Mouse (Mus musculus): ENCODE measurements around the gene Zbtb48. TPM values are rescaled to one million over a fixed set of nuclear protein-coding genes. Genes with fewer than 3 reads are reported as not detected.

Zbtb48 gene
- polyA plus RNA-seq, 1 experiment from 2014 or later: 10.6 TPM

GRCm38 (mm10) chr4:152028456-152028855 lies 985 bp upstream of the Zbtb48 start:
- H3K36me3 ChIP-seq: peaks cover 7% of the 10 kb centered on the region
- 59% methylated on average over 15 of the region's 15 CpGs for WGBS
- H3K9ac ChIP-seq: no peak overlapping the region
- peaks cover 12% of the 10 kb centered on the region; the same call in 1 of the 2 replicates for H3K27me3 ChIP-seq
- H3K27ac ChIP-seq: no peak overlapping the region
- H3K4me1 ChIP-seq (replicated peaks): peaks cover 42% of the 10 kb centered on the region
- H3K4me2 ChIP-seq: peak overlapping the region; percentile 94
- peak overlapping the region; percentile 81 for H3K4me3 ChIP-seq
- H3K9me3 ChIP-seq (replicated peaks): no peaks in the 10 kb centered on the region
- no peak for ATAC-seq (replicated peaks; ENCODE audit: insufficient number of reproducible peaks, insufficient read depth, low FRiP score, low read depth)

GRCm38 (mm10) chr4:152026751-152027508 lies 541 bp downstream of the Zbtb48 start:
- H3K27me3 ChIP-seq: peaks cover 2% of the 10 kb centered on the region; the same call in 1 of the 2 replicates
- peak overlapping the region; percentile 94 for H3K4me2 ChIP-seq
- H3K4me3 ChIP-seq: peak overlapping the region; percentile 81
- H3K9me3 ChIP-seq (replicated peaks): no peaks in the 10 kb centered on the region
- peak overlapping the region; percentile 81 for H3K9ac ChIP-seq
- H3K4me1 ChIP-seq (replicated peaks): peaks cover 42% of the 10 kb centered on the region
- H3K27ac ChIP-seq: peak overlapping the region; percentile 78
- under 1% methylated on average over 41 of the region's 41 CpGs for WGBS
- ATAC-seq (replicated peaks; ENCODE audit: insufficient number of reproducible peaks, insufficient read depth, low FRiP score, low read depth): peak; percentile 64
- peaks cover 20% of the 10 kb centered on the region for H3K36me3 ChIP-seq

DNA sequence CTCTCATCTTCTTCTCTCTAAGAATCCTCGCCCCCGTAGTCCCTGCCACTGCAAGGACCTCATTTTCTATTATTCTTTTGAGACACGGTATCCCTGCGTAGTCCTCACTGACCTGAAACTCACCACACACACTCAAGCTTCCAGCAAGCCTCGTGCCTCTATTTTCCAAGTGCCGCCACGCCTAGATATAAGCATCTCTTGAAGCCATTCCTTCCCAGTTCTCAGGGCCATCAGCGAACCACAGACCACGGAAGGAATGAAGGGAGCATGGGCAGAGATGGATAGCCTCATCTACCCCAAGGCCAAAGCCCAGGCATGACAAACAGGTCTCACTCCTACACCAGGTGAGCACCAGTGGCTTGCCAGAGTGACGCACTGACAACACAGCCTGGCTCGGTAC lies 2.9 kb downstream of the Zbtb48 start:
- H3K9ac ChIP-seq: no peak overlapping the region
- peaks cover 42% of the 10 kb centered on the region for H3K4me1 ChIP-seq (replicated peaks)
- 86% methylated on average over 11 of the region's 11 CpGs for WGBS
- no peak overlapping the region for H3K27ac ChIP-seq
- no peak overlapping the region for H3K4me3 ChIP-seq
- H3K36me3 ChIP-seq: peaks cover 39% of the 10 kb centered on the region
- no peaks in the 10 kb centered on the region for H3K27me3 ChIP-seq
- no peaks in the 10 kb centered on the region for H3K9me3 ChIP-seq (replicated peaks)
- ATAC-seq (replicated peaks; ENCODE audit: insufficient number of reproducible peaks, insufficient read depth, low FRiP score, low read depth): no peak
- H3K4me2 ChIP-seq: no peak overlapping the region

GRCm38 (mm10) chr4:152022506-152022905 lies 5.0 kb downstream of the Zbtb48 start:
- ATAC-seq (replicated peaks; ENCODE audit: insufficient number of reproducible peaks, insufficient read depth, low FRiP score, low read depth): no peak
- 81% methylated on average over 8 of the region's 8 CpGs for WGBS

GRCm38 (mm10) chr4:152021568-152022097 lies 5.8 kb downstream of the Zbtb48 start:
- 75% methylated on average over 12 of the region's 12 CpGs for WGBS
- H3K27me3 ChIP-seq: no peaks in the 10 kb centered on the region
- no peak overlapping the region for H3K27ac ChIP-seq
- H3K9me3 ChIP-seq (replicated peaks): no peaks in the 10 kb centered on the region
- no peak overlapping the region for H3K4me2 ChIP-seq
- H3K4me1 ChIP-seq (replicated peaks): peaks cover 25% of the 10 kb centered on the region
- H3K36me3 ChIP-seq: peaks cover 60% of the 10 kb centered on the region
- no peak overlapping the region for H3K9ac ChIP-seq
- H3K4me3 ChIP-seq: no peak overlapping the region
- ATAC-seq (replicated peaks; ENCODE audit: insufficient number of reproducible peaks, insufficient read depth, low FRiP score, low read depth): no peak

More at GRCm38 (mm10) chr4:152022506-152022905, 5.0 kb downstream of the Zbtb48 start:
- Histone ChIP-seq H3K9me3 (replicated peaks) (no peaks in the 10 kb centered on the region), H3K4me2 (no peak overlapping the region), H3K36me3 (peaks cover 55% of the 10 kb centered on the region), H3K9ac (no peak overlapping the region), H3K27me3 (no peaks in the 10 kb centered on the region), H3K27ac (no peak overlapping the region), H3K4me1 (replicated peaks) (peaks cover 29% of the 10 kb centered on the region), H3K4me3 (no peak overlapping the region)

DNA sequence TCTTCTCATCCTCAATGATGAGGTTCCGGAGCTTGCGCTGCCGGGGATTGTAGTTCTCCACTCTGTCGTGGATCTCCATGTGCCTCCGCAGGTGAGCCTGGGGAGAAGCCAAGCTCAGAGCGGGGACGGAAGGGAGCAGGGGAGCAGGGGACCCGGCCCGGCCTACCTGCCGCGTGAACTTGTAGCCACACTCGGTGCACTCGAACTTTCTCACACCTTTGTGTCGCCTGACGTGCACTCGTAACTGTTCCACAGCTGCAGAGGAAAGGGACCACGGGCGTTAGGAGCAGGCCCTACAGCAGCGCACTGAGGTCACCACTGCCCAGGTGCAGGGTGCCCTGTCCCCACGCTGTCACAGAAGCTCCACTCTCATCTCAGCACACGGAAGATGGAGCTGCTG lies 7.4 kb downstream of the Zbtb48 start:
- Histone ChIP-seq H3K27ac (no peak overlapping the region), H3K27me3 (no peaks in the 10 kb centered on the region), H3K9me3 (replicated peaks) (no peaks in the 10 kb centered on the region), H3K9ac (no peak overlapping the region), H3K36me3 (peaks cover 76% of the 10 kb centered on the region), H3K4me2 (no peak overlapping the region), H3K4me1 (replicated peaks) (peaks cover 9% of the 10 kb centered on the region), H3K4me3 (no peak overlapping the region)
- ATAC-seq (replicated peaks; ENCODE audit: insufficient number of reproducible peaks, insufficient read depth, low FRiP score, low read depth): no peak
- WGBS: 89% methylated on average over 21 of the region's 21 CpGs

DNA sequence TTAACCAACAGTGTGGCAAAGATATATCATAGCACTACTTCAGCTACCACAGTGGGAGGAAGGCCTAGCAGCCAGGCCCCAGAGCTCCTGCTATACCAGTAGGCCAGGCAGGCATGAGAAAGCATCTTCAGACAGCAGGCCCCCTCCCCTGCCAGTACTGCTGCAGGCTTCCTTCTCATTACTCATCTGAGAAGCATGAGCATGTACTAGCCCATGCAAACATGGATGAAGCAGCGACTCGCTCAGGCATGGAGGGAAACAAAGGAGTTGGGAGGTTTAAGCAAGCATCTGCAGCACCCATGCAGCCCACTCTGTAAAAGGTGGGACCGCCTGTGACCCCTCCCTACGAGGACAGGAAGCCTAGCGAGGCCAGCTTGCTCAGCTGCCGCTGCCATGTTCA lies 8.4 kb downstream of the Zbtb48 start:
- Histone ChIP-seq H3K27ac (no peak overlapping the region), H3K27me3 (no peaks in the 10 kb centered on the region), H3K4me2 (no peak overlapping the region), H3K9me3 (replicated peaks) (no peaks in the 10 kb centered on the region), H3K4me1 (replicated peaks) (peaks cover 5% of the 10 kb centered on the region), H3K36me3 (peaks cover 84% of the 10 kb centered on the region), H3K9ac (no peak overlapping the region), H3K4me3 (no peak overlapping the region)
- WGBS: 82% methylated on average over 6 of the region's 6 CpGs
- ATAC-seq (replicated peaks; ENCODE audit: insufficient number of reproducible peaks, insufficient read depth, low FRiP score, low read depth): no peak

DNA sequence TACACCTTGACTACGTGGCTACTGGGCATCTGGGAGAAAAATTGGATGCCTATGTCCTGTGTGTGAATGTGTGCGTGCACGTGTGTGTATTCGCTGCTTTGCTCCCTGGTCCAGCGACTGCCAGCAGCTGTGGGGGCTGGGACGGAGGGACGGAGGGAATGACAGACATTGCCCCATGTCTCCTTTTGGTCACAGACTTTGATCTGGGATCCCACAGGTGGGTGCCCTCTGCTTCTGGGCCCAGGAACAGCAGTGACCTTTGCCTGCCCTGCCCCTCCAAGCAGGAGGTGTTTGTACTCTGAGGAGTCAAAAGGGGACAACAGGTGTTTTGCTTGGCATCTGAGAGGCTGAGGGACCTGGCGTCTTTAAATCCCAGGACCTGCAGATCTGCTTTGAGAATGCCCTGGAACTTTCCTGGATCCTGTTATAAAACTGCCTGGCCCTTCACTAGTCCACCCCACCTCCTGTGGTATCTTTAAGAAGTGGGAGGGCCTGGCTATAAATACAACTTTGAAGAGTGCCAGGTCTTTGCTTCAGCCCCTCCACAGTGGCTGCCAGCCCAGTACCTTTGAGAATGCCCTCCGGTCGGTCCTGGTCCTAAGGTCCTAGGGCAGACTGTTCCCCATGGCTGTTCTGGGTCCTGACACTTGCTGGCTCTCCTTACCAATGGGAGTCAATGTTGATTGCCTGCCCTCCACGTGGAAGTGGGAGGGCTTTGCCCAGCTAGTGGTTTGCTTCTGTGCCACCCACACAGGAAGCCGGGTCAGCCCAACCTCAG lies 14.2 kb downstream of the Zbtb48 start:
- no peak for ATAC-seq (replicated peaks; ENCODE audit: insufficient number of reproducible peaks, insufficient read depth, low FRiP score, low read depth)
- Histone ChIP-seq H3K27me3 (no peaks in the 10 kb centered on the region), H3K36me3 (peaks cover 46% of the 10 kb centered on the region), H3K4me3 (peak overlapping the region; percentile 24), H3K27ac (peak overlapping the region; percentile 96), H3K9ac (peak overlapping the region; percentile 31), H3K4me1 (replicated peaks) (peaks cover 50% of the 10 kb centered on the region), H3K9me3 (replicated peaks) (no peaks in the 10 kb centered on the region), H3K4me2 (peak overlapping the region; percentile 97)
- 62% methylated on average over 12 of the region's 12 CpGs for WGBS

GRCm38 (mm10) chr4:152012109-152012508 lies 15.4 kb downstream of the Zbtb48 start:
- Histone ChIP-seq H3K27ac (peak overlapping the region; percentile 96), H3K4me3 (peak overlapping the region; percentile 75), H3K9ac (0 out of 2 replicates have a peak overlapping the region, but pooled peaks have one; percentile 18), H3K4me2 (peak overlapping the region; percentile 97), H3K4me1 (replicated peaks) (peaks cover 61% of the 10 kb centered on the region), H3K9me3 (replicated peaks) (no peaks in the 10 kb centered on the region), H3K36me3 (peaks cover 35% of the 10 kb centered on the region), H3K27me3 (no peaks in the 10 kb centered on the region)
- no peak for ATAC-seq (replicated peaks; ENCODE audit: insufficient number of reproducible peaks, insufficient read depth, low FRiP score, low read depth)
- WGBS: 82% methylated on average over 16 of the region's 16 CpGs

GRCm38 (mm10) chr4:152011171-152011760 lies 16.2 kb downstream of the Zbtb48 start:
- Histone ChIP-seq H3K27ac (peak overlapping the region; percentile 96), H3K4me1 (replicated peaks) (peaks cover 66% of the 10 kb centered on the region), H3K4me3 (peak overlapping the region; percentile 75), H3K27me3 (no peaks in the 10 kb centered on the region), H3K9me3 (replicated peaks) (no peaks in the 10 kb centered on the region), H3K4me2 (peak overlapping the region; percentile 97), H3K9ac (peak overlapping the region; percentile 86), H3K36me3 (peaks cover 29% of the 10 kb centered on the region)
- WGBS: 42% methylated on average over 8 of the region's 8 CpGs
- no peak for ATAC-seq (replicated peaks; ENCODE audit: insufficient number of reproducible peaks, insufficient read depth, low FRiP score, low read depth)

- no peaks in the 10 kb centered on the region for H3K27me3 ChIP-seq
- H3K4me1 ChIP-seq (replicated peaks): peaks cover 66% of the 10 kb centered on the region
- no peaks in the 10 kb centered on the region for H3K9me3 ChIP-seq (replicated peaks)
- H3K9ac ChIP-seq: peak overlapping the region; percentile 86
- ATAC-seq (replicated peaks; ENCODE audit: insufficient number of reproducible peaks, insufficient read depth, low FRiP score, low read depth): no peak
- WGBS: 6% methylated on average over 13 of the region's 13 CpGs
- H3K4me2 ChIP-seq: peak overlapping the region; percentile 97
- H3K4me3 ChIP-seq: peak overlapping the region; percentile 75
- H3K36me3 ChIP-seq: peaks cover 24% of the 10 kb centered on the region
- peak overlapping the region; percentile 96 for H3K27ac ChIP-seq
Measured at GRCm38 (mm10) chr4:152010707-152011134, 16.8 kb downstream of the Zbtb48 start.
